Mouse (Mus musculus): ENCODE data around the gene Mgat5. TPM values are rescaled to one million over a fixed set of nuclear protein-coding genes. Genes with fewer than 3 reads are reported as not detected.

The Mgat5 gene
- polyA plus RNA-seq, 1 experiment, result 24.1 TPM

DNA sequence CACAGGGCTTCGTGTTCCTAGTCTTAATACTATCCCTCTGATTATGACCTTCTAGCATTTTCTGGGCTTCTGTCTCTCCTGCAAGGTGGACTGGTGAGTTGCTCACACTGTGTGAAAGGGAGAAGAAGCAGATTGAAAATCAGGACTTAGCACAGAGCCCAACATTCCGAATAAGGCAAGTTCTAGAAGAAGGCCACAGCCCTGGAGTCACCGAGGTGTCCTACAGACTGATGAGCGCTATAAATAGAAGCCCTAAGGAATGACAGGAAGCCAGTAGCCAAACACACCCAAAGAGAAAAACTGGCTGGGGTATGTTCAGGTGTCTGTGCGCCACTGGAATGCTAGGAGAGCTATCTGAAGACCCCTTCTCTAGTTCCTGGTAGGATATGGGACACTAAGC lies 68.5 kb downstream of the Mgat5 start:
- no peak for DNase-seq
- 94% methylated on average over 5 of the region's 5 CpGs for WGBS
- no peak overlapping the region for H3K4me3 ChIP-seq (ENCODE audit: control insufficient read depth, insufficient read depth, low read length)
- TF ChIP-seq CTCF (IDR thresholded peaks at IDR 0.05; ENCODE audit: borderline replicate concordance, control insufficient read depth, extremely low read depth, insufficient read depth, low read length, poor library complexity) (no peak), POLR2A (IDR thresholded peaks at IDR 0.05; ENCODE audit: control insufficient read depth, extremely low read depth, insufficient read depth, low read length, poor library complexity) (no peak)
- H3K27ac ChIP-seq (ENCODE audit: control insufficient read depth, insufficient read depth, low read length), result no peak overlapping the region
- H3K27me3 ChIP-seq (ENCODE audit: control insufficient read depth, insufficient read depth, low read length), result no peaks in the 10 kb centered on the region
- peaks cover 21% of the 10 kb centered on the region for H3K4me1 ChIP-seq (replicated peaks; ENCODE audit: control insufficient read depth, insufficient read depth, low read length)
- peaks cover 4% of the 10 kb centered on the region; the same call in 1 of the 2 replicates for H3K36me3 ChIP-seq (ENCODE audit: control insufficient read depth, insufficient read depth, low read length)

DNA sequence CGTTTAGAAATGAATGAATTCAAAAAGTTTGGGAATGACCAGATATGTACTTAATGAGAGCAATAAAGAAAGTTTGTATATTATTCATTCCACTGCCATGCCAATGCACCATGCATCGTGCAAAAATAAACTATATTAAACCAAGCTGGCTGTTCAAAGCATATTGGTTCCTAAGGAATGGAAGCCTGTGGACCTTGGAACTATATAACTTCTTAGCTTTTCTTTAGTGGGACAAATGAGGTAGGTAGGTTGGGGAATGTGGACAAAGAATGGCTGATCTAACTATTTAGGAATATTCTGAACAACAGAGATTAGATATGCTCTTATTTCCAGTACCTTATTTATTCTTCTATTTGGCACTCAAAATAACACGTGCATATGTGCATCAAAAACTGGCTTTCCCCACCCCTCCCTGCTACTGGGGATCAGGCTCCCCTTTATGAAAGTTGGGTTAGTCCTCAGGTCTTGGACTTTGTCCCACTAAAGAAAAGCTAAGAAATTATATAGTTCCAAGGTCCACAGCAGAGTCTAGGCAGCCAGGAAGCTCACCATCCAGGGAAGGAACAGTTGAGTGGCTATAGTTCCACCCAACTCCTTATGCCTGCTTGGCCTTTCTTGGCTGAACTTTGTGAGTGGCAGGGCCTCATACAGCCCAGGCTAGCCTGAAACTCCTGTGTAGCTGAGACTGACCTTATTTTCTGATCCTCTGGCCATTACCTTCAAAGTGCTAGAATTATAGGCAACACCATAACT lies 70.9 kb downstream of the Mgat5 start:
- Histone ChIP-seq H3K27me3 (ENCODE audit: control insufficient read depth, insufficient read depth, low read length) (no peaks in the 10 kb centered on the region), H3K4me1 (replicated peaks; ENCODE audit: control insufficient read depth, insufficient read depth, low read length) (peaks cover 9% of the 10 kb centered on the region), H3K36me3 (ENCODE audit: control insufficient read depth, insufficient read depth, low read length) (peaks cover 4% of the 10 kb centered on the region; the same call in 1 of the 2 replicates), H3K27ac (ENCODE audit: control insufficient read depth, insufficient read depth, low read length) (no peak overlapping the region), H3K4me3 (ENCODE audit: control insufficient read depth, insufficient read depth, low read length) (no peak overlapping the region)
- DNase-seq, result no peak
- WGBS, result 98% methylated on average over 3 of the region's 3 CpGs
- no peak for TF ChIP-seq CTCF (IDR thresholded peaks at IDR 0.05; ENCODE audit: borderline replicate concordance, control insufficient read depth, extremely low read depth, insufficient read depth, low read length, poor library complexity)
- TF ChIP-seq POLR2A (IDR thresholded peaks at IDR 0.05; ENCODE audit: control insufficient read depth, extremely low read depth, insufficient read depth, low read length, poor library complexity), result no peak

GRCm38 (mm10) chr1:127278067-127278466 lies 73.3 kb downstream of the Mgat5 start:
- Histone ChIP-seq H3K4me3 (ENCODE audit: control insufficient read depth, insufficient read depth, low read length) (no peak overlapping the region), H3K27me3 (ENCODE audit: control insufficient read depth, insufficient read depth, low read length) (no peaks in the 10 kb centered on the region), H3K27ac (ENCODE audit: control insufficient read depth, insufficient read depth, low read length) (no peak overlapping the region), H3K4me1 (replicated peaks; ENCODE audit: control insufficient read depth, insufficient read depth, low read length) (no peaks in the 10 kb centered on the region; the same call in 1 of the 2 replicates), H3K36me3 (ENCODE audit: control insufficient read depth, insufficient read depth, low read length) (peaks cover 4% of the 10 kb centered on the region; the same call in 1 of the 2 replicates)
- no peak for DNase-seq
- WGBS, result 93% methylated on average over 3 of the region's 3 CpGs
- TF ChIP-seq CTCF (IDR thresholded peaks at IDR 0.05; ENCODE audit: borderline replicate concordance, control insufficient read depth, extremely low read depth, insufficient read depth, low read length, poor library complexity) (no peak), POLR2A (IDR thresholded peaks at IDR 0.05; ENCODE audit: control insufficient read depth, extremely low read depth, insufficient read depth, low read length, poor library complexity) (no peak)

DNA sequence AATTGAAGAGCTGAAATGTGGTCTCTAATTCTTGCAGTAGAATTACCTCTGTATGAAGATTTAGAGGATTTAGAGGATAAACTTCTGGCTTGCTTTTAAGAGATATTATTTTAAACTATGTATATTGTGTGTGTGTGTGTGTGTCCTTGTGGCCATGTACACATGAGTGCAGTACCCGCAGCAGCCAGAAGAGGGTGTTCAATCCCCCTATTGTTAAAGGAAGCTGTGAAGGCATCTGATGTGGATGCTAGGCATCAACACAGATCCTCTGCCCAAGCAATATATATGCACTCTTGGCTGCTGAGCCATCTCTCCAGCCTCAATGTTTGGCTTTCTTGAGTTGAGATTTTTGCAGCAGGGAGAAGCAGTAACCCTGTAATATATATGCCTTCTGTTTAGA lies 75.4 kb downstream of the Mgat5 start:
- no peak overlapping the region for H3K27ac ChIP-seq (ENCODE audit: control insufficient read depth, insufficient read depth, low read length)
- TF ChIP-seq CTCF (IDR thresholded peaks at IDR 0.05; ENCODE audit: borderline replicate concordance, control insufficient read depth, extremely low read depth, insufficient read depth, low read length, poor library complexity), result no peak
- no peak for TF ChIP-seq POLR2A (IDR thresholded peaks at IDR 0.05; ENCODE audit: control insufficient read depth, extremely low read depth, insufficient read depth, low read length, poor library complexity)
- DNase-seq, result peak; percentile 58
- H3K4me3 ChIP-seq (ENCODE audit: control insufficient read depth, insufficient read depth, low read length), result no peak overlapping the region
- H3K27me3 ChIP-seq (ENCODE audit: control insufficient read depth, insufficient read depth, low read length), result no peaks in the 10 kb centered on the region
- H3K36me3 ChIP-seq (ENCODE audit: control insufficient read depth, insufficient read depth, low read length), result no peaks in the 10 kb centered on the region
- H3K4me1 ChIP-seq (replicated peaks; ENCODE audit: control insufficient read depth, insufficient read depth, low read length), result no peaks in the 10 kb centered on the region; the same call in 1 of the 2 replicates
- WGBS, result 92% methylated on average over 1 of the region's 1 CpGs

DNA sequence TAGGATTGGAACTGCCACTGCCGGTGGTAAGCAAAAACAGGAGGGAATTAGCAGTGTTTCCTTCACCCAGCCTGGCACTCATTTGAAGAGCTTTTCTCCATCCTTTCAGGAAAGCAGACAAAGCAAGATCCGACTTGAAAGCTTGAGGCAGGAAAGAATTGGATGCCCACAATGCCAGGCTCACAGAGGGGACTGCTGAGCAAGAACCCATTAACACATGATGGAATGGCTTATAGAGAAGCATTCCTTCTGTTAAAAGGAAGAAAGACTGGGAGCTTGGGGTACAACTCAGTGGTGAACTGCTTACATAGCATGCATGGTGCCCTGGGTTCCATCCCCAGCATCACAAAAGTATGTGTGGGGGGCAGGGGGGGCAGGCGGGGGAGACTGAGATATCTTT lies 80.2 kb downstream of the Mgat5 start:
- H3K36me3 ChIP-seq (ENCODE audit: control insufficient read depth, insufficient read depth, low read length), result no peaks in the 10 kb centered on the region
- peaks cover 5% of the 10 kb centered on the region for H3K4me1 ChIP-seq (replicated peaks; ENCODE audit: control insufficient read depth, insufficient read depth, low read length)
- no peak overlapping the region for H3K4me3 ChIP-seq (ENCODE audit: control insufficient read depth, insufficient read depth, low read length)
- DNase-seq, result no peak
- TF ChIP-seq POLR2A (IDR thresholded peaks at IDR 0.05; ENCODE audit: control insufficient read depth, extremely low read depth, insufficient read depth, low read length, poor library complexity), result no peak
- TF ChIP-seq CTCF (IDR thresholded peaks at IDR 0.05; ENCODE audit: borderline replicate concordance, control insufficient read depth, extremely low read depth, insufficient read depth, low read length, poor library complexity), result no peak
- no peaks in the 10 kb centered on the region for H3K27me3 ChIP-seq (ENCODE audit: control insufficient read depth, insufficient read depth, low read length)
- no peak overlapping the region for H3K27ac ChIP-seq (ENCODE audit: control insufficient read depth, insufficient read depth, low read length)
- WGBS, result 96% methylated on average over 3 of the region's 3 CpGs

- Histone ChIP-seq H3K4me3 (ENCODE audit: control insufficient read depth, insufficient read depth, low read length) (no peak overlapping the region), H3K27me3 (ENCODE audit: control insufficient read depth, insufficient read depth, low read length) (no peaks in the 10 kb centered on the region), H3K27ac (ENCODE audit: control insufficient read depth, insufficient read depth, low read length) (no peak overlapping the region), H3K4me1 (replicated peaks; ENCODE audit: control insufficient read depth, insufficient read depth, low read length) (peaks cover 20% of the 10 kb centered on the region), H3K36me3 (ENCODE audit: control insufficient read depth, insufficient read depth, low read length) (no peaks in the 10 kb centered on the region)
- TF ChIP-seq POLR2A (IDR thresholded peaks at IDR 0.05; ENCODE audit: control insufficient read depth, extremely low read depth, insufficient read depth, low read length, poor library complexity), result no peak
- no peak for TF ChIP-seq CTCF (IDR thresholded peaks at IDR 0.05; ENCODE audit: borderline replicate concordance, control insufficient read depth, extremely low read depth, insufficient read depth, low read length, poor library complexity)
- no peak for DNase-seq
- 87% methylated on average over 6 of the region's 6 CpGs for WGBS
Observed at GRCm38 (mm10) chr1:127287505-127287904, 82.7 kb downstream of the Mgat5 start.

Data from thymus, adult 2 months (tissue).